Mouse (Mus musculus): ENCODE results near the gene 1110008P14Rik. TPM values are rescaled to one million over a fixed set of nuclear protein-coding genes. Genes with fewer than 3 reads are reported as not detected.
A peak's percentile ranks its signal among the peaks of the same experiment; 100 is the strongest.
"Not testable (repeated sequence)": the region's sequence is repeated elsewhere in the genome, so short reads cannot be mapped to it uniquely, and the experiment has no call there.

Gene 1110008P14Rik
- polyA plus RNA-seq, 1 experiment from 2014 or later, result 40.6 TPM

DNA sequence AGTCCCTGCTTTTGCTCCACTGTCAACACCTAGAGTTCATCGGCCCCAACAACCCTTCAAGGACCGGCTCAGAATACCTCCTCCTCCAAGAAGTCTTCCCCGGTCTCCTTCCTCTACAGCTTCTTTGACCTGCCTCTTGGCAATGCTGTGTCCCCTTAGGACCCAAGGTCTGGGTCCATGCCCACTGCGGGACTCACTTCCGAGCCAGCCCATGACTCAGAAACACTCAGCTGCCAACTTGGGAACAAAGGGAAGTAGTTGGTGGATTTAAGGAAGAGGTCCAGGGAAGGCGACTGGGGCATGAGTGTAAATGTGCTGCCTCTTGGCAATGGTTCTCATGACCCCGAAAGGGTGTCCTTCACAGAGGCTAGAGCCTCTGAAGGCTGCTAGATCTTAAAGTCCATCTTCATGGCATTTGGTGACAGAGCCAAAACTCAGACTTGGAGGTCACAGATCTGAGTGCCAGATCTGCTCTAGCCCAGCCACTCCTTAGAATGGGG is 1.7 kb downstream of the 1110008P14Rik start:
- peaks cover 47% of the 10 kb centered on the region for H3K36me3 ChIP-seq
- no peak overlapping the region for H3K4me3 ChIP-seq
- WGBS (ENCODE audit: insufficient replicate concordance), result 82% methylated on average over 7 of the region's 7 CpGs
- H3K27ac ChIP-seq, result no peak overlapping the region
- no peaks in the 10 kb centered on the region for H3K9me3 ChIP-seq (replicated peaks)
- peaks cover 26% of the 10 kb centered on the region for H3K4me1 ChIP-seq
- ATAC-seq, result no peak
- peak overlapping the region; percentile 89 for H3K4me2 ChIP-seq
- peaks cover 35% of the 10 kb centered on the region for H3K27me3 ChIP-seq (replicated peaks)
- H3K9ac ChIP-seq, result peak overlapping the region; percentile 20; the same call in 1 of the 2 replicates

DNA sequence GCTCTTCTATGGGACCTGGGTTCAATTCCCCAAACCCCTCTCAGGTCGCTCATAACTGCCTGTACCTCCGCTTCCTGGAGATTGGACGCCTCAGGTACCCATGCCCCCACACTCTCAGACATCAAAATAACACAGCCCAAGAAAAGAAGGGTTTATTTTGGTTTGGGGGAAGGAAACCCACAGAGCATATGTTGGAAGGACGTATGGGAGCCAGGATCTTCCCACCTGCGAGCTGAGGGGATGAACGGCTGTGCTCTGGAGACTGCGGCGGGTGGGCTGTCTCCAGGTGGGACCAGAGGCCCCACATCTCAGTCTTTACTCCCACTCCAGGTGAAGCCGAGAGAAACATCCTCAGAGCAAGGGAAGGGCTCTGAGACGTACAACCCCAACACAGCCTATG is 4.8 kb downstream of the 1110008P14Rik start:
- WGBS (ENCODE audit: insufficient replicate concordance), result 84% methylated on average over 10 of the region's 10 CpGs
- Histone ChIP-seq H3K4me1 (peaks cover 19% of the 10 kb centered on the region), H3K4me3 (no peak overlapping the region), H3K27ac (no peak overlapping the region), H3K36me3 (peaks cover 77% of the 10 kb centered on the region), H3K27me3 (replicated peaks) (peaks cover 6% of the 10 kb centered on the region; the same call in 1 of the 2 replicates), H3K9me3 (replicated peaks) (no peaks in the 10 kb centered on the region), H3K9ac (no peak overlapping the region), H3K4me2 (no peak overlapping the region)
- no peak for ATAC-seq

DNA sequence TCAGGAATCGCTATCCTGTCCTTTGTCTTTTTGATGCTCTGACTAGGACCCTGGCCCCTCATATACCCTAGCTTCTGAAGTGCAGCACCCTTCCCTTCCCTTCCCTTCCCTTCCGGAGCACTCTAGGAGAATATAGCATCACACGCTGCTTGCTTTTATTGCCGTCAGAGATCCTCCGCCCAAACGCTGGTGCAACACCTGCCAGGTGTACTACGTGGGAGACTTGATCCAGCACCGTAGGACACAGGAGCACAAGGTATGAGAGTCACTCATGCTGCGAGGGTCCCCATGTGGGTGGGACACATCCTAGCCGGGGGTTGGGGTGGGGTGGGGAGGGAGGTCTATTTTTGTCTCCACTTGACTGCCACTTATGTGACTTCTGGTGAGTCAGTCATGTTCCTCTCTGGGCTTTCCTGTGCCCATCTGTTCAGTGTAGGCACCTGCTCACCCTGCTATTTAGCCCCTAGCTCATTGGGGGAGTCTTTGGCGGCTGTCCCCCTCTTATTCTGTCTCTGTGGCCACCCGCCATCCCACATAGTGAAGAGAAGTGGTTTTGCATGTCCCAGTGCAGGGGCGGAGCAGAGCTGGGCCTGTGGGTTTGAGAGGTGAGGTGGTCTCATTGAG is 6.3 kb downstream of the 1110008P14Rik start:
- WGBS (ENCODE audit: insufficient replicate concordance), result 83% methylated on average over 13 of the region's 13 CpGs
- peaks cover 5% of the 10 kb centered on the region; the same call in 1 of the 2 replicates for H3K27me3 ChIP-seq (replicated peaks)
- no peak overlapping the region for H3K4me3 ChIP-seq
- H3K4me2 ChIP-seq, result no peak overlapping the region
- H3K9me3 ChIP-seq (replicated peaks), result no peaks in the 10 kb centered on the region
- H3K36me3 ChIP-seq, result peaks cover 92% of the 10 kb centered on the region
- peaks cover 5% of the 10 kb centered on the region for H3K4me1 ChIP-seq
- no peak overlapping the region for H3K9ac ChIP-seq
- no peak overlapping the region for H3K27ac ChIP-seq
- no peak for ATAC-seq

DNA sequence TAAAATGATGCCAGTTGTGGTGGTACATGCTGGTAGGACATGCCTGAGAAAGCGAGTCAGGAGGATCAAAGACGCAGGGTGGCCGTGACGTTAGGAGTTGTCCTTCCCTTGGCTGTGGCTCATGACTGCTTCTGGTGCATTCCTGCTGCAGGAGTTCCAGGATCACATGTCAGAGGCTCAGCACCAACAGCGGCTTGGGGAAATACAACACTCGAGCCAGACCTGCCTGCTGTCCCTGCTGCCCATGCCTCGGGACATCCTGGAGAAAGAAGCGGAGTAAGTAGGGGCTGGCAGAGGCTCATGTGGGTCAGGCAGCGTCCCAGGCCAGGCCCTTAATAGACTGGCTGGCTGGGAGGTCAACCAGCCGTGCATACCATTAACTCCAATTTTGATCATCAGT is 7.5 kb downstream of the 1110008P14Rik start:
- 86% methylated on average over 10 of the region's 10 CpGs for WGBS (ENCODE audit: insufficient replicate concordance)
- Histone ChIP-seq H3K9me3 (replicated peaks) (no peaks in the 10 kb centered on the region), H3K27me3 (replicated peaks) (no peaks in the 10 kb centered on the region), H3K9ac (no peak overlapping the region), H3K4me1 (no peaks in the 10 kb centered on the region), H3K36me3 (peaks cover 99% of the 10 kb centered on the region), H3K4me2 (no peak overlapping the region), H3K27ac (no peak overlapping the region), H3K4me3 (no peak overlapping the region)
- no peak for ATAC-seq

DNA sequence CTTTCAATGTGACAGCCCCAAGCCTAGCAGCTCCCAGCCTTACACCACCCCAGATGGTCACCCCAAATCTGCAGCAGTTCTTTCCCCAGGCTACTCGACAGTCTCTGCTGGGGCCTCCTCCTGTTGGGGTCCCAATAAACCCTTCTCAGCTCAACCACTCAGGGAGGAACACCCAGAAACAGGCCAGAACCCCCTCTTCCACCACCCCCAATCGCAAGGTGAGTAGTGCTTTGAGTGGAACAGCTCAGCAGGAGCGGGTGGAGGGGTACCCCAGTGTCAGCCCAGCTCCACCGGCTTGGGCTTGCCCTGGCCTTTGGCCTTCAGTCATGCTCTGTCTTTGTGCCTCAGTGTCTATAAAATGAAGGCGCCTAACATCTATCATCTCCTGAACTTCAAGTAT is 14.4 kb downstream of the 1110008P14Rik start:
- Histone ChIP-seq H3K9me3 (replicated peaks) (no peaks in the 10 kb centered on the region), H3K9ac (no peak overlapping the region), H3K4me2 (no peak overlapping the region), H3K4me1 (peaks cover 20% of the 10 kb centered on the region), H3K4me3 (no peak overlapping the region), H3K36me3 (peaks cover 79% of the 10 kb centered on the region), H3K27ac (no peak overlapping the region), H3K27me3 (replicated peaks) (no peaks in the 10 kb centered on the region)
- WGBS (ENCODE audit: insufficient replicate concordance), result 82% methylated on average over 5 of the region's 5 CpGs
- no peak for ATAC-seq

DNA sequence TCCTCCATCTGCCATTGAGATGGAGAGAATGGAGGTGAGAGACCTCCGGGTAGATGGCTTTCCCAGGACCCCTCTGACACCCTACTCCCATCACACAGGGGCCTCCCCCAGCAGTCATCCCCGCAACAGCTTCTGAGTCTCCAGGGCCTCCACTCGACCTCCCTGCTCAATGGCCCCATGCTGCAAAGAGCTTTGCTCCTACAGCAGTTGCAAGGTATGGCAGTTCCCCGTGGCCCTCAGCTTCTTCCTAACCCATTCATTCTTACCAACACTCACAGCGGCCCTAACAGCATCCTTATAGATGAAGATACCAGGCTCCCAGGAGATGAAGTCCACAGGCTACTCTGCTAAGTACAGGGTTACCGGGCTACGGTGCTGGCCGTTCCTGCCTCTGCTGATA is 17.6 kb downstream of the 1110008P14Rik start:
- Histone ChIP-seq H3K27me3 (replicated peaks) (no peaks in the 10 kb centered on the region), H3K4me2 (peak overlapping the region; percentile 93), H3K4me3 (peak overlapping the region; percentile 78), H3K36me3 (peaks cover 47% of the 10 kb centered on the region), H3K27ac (peak overlapping the region; percentile 93), H3K9ac (peak overlapping the region; percentile 85), H3K4me1 (peaks cover 33% of the 10 kb centered on the region), H3K9me3 (replicated peaks) (no peaks in the 10 kb centered on the region)
- ATAC-seq, result no peak
- WGBS (ENCODE audit: insufficient replicate concordance), result 57% methylated on average over 8 of the region's 8 CpGs

DNA sequence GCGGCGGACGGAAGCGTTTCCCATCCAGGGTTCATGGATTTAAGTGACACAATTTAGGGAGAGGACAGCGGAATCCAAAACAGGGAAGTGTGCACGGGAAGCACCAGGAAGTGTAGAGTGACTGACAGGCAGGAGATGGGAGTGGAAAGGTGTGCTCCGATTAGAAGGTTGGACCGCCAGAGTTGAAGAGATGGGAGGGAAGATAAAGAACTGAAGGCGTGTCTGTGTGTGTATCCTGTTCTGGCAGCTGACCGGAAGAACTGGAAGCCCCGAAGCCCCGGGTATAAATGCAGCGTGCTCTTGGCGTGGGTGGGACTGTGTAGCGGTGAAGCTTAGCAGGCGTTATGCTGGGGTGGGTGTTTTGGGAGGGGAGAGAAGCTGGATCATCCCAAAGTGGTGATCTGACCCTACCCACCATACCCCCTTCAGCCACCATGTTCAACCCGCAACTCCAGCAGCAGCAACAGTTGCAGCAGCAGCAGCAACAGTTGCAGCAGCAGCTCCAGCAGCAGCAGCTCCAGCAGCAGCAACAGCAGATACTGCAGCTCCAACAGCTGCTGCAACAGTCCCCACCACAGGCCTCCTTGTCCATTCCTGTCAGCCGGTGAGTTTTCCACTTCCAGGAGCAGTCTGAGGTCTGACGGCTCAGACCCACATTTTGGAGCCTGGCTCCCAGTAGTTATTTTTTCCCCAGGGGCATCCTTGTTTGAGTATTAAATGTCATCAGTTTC is 18.2 kb downstream of the 1110008P14Rik start:
- Histone ChIP-seq H3K27ac (peak overlapping the region; percentile 93), H3K36me3 (peaks cover 42% of the 10 kb centered on the region), H3K4me2 (peak overlapping the region; percentile 93), H3K4me1 (peaks cover 33% of the 10 kb centered on the region), H3K9ac (peak overlapping the region; percentile 85), H3K9me3 (replicated peaks) (no peaks in the 10 kb centered on the region), H3K27me3 (replicated peaks) (no peaks in the 10 kb centered on the region), H3K4me3 (peak overlapping the region; percentile 78)
- WGBS (ENCODE audit: insufficient replicate concordance), result 10% methylated on average over 19 of the region's 19 CpGs
- peak; percentile 50 for ATAC-seq

DNA sequence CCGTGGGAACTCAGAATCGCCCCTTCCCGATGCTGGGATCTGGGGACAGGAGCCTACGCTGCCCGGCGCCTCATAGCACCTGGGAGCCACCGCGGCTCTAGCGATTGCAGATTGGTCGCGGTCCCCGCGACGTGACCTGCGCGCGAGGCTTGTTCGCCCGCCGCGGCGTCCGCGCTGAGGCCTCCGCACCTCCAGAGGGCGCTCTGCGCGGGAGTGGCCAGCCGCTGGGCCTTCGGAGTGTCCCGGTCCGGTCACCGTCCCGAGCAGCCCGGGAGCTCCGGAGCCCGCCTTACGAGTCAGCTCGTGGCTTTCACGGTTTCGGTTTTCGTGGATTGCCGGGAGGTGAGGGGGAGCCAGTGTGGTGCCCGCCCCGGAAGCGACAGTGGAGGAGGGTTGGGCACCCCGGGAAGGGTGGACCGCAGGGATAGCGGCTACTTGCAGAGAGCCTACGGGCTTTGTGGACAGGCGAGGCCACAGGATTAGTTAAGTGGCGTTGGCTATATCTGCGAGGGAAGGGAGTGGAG is 18.9 kb downstream of the 1110008P14Rik start:
- peak overlapping the region; percentile 93 for H3K27ac ChIP-seq
- H3K4me3 ChIP-seq, result peak overlapping the region; percentile 78
- 0 out of 2 replicates have a peak, but pooled peaks cover 4% of the 10 kb centered on the region for H3K27me3 ChIP-seq (replicated peaks)
- peak overlapping the region; percentile 85 for H3K9ac ChIP-seq
- under 1% methylated on average over 53 of the region's 53 CpGs for WGBS (ENCODE audit: insufficient replicate concordance)
- H3K36me3 ChIP-seq, result peaks cover 36% of the 10 kb centered on the region
- H3K9me3 ChIP-seq (replicated peaks), result no peaks in the 10 kb centered on the region
- peak; percentile 73 for ATAC-seq
- H3K4me1 ChIP-seq, result peaks cover 33% of the 10 kb centered on the region
- H3K4me2 ChIP-seq, result peak overlapping the region; percentile 93

DNA sequence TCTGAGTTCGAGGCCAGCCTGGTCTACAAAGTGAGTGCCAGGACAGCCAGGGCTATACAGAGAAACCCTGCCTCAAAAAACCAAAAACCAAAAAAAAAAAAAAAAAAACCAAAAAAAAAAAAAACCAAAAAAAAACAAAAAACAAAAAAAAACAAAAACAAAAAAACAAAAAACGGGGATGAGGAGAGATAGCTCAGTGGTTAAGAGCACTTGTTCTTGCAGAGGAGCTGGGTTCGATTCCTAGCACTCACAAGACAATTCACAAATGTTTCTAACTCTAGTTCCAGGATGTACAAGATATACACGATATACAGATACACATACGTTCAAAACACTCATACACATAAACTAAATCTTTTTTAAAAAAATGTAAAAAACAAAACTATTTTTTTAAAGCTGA is 19.5 kb downstream of the 1110008P14Rik start:
- WGBS (ENCODE audit: insufficient replicate concordance), result 23% methylated on average over 5 of the region's 5 CpGs
- Histone ChIP-seq H3K4me1 (peaks cover 33% of the 10 kb centered on the region), H3K9ac (peak overlapping the region; percentile 85), H3K4me2 (peak overlapping the region; percentile 93), H3K4me3 (peak overlapping the region; percentile 78), H3K36me3 (peaks cover 30% of the 10 kb centered on the region), H3K27ac (peak overlapping the region; percentile 93)
- not testable (repeated sequence) for H3K27me3 ChIP-seq (replicated peaks); ATAC-seq; H3K9me3 ChIP-seq (replicated peaks)

DNA sequence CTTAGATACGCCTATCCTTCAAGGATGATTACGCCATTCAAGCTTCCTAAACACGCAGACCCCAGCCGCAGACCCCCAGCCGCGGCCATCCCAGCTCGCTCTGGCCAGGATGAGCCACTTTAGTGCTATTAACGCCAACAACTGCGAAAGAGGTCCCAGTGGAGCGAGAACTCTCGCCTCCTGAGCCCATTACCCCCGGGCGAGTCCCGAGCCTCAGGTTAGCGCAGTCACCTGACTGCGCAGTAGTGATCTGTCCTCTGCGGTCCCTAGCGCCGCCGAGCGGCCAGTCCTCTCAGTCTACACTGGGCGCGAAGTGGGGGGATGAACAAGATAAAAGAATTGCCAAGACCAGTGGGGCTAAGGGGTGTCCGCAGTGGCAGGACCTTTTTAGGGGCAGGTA is 20.3 kb downstream of the 1110008P14Rik start:
- H3K36me3 ChIP-seq, result peaks cover 23% of the 10 kb centered on the region
- WGBS (ENCODE audit: insufficient replicate concordance), result under 1% methylated on average over 24 of the region's 24 CpGs
- H3K4me3 ChIP-seq, result peak overlapping the region; percentile 69
- H3K4me2 ChIP-seq, result peak overlapping the region; percentile 93
- peak overlapping the region; percentile 72 for H3K9ac ChIP-seq
- 0 out of 2 replicates have a peak, but pooled peaks cover 4% of the 10 kb centered on the region for H3K27me3 ChIP-seq (replicated peaks)
- peak overlapping the region; percentile 81 for H3K27ac ChIP-seq
- H3K9me3 ChIP-seq (replicated peaks), result no peaks in the 10 kb centered on the region
- H3K4me1 ChIP-seq, result peaks cover 33% of the 10 kb centered on the region
- ATAC-seq, result peak; percentile 82

DNA sequence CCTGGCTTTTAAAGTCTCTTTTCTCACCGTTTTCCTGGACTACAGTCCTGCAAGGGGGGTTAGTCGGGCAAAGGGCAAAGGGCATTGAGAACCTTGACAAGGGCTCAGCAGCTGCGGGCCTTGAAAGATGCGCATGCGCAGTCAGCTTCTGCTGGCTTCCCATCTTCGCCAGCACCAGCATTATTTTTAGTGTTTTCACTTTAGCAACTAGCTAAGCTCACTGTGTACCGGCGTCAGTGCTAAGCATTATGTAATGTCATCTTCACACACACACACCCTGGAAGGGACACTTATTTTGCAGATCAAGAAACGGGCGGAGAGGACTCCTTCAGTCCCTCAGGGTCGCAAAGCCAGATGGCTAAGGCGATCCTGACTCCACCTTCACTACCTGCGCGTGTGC is 21.0 kb downstream of the 1110008P14Rik start:
- ATAC-seq, result no peak
- H3K4me2 ChIP-seq, result peak overlapping the region; percentile 93
- H3K9ac ChIP-seq, result peak overlapping the region; percentile 72
- H3K36me3 ChIP-seq, result peaks cover 16% of the 10 kb centered on the region
- no peaks in the 10 kb centered on the region for H3K9me3 ChIP-seq (replicated peaks)
- WGBS (ENCODE audit: insufficient replicate concordance), result 5% methylated on average over 14 of the region's 14 CpGs
- 0 out of 2 replicates have a peak, but pooled peaks cover 4% of the 10 kb centered on the region for H3K27me3 ChIP-seq (replicated peaks)
- H3K4me3 ChIP-seq, result peak overlapping the region; percentile 69
- peaks cover 31% of the 10 kb centered on the region for H3K4me1 ChIP-seq
- peak overlapping the region; percentile 81 for H3K27ac ChIP-seq

DNA sequence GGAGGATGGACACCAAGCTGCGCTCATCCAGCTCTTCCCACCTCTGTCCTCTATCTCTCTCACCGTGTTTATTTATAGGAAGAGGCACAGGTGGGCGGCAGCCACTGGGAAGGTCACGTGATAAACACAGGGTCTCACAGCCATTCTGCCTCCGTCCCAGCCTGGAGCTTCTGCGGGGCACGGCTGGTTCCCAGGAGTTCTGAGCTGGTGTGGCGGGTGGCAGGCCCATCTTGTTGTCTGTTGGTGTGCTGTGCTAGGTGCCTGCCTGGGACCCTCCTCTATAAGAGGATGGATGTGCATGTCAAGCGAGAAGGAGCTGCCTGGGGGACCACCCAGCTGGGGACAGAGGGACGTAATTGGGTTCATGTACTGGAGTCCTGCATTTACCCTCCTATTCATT is 23.4 kb downstream of the 1110008P14Rik start:
- no peak for ATAC-seq
- Histone ChIP-seq H3K4me1 (peaks cover 27% of the 10 kb centered on the region), H3K4me2 (no peak overlapping the region), H3K27ac (no peak overlapping the region), H3K9ac (no peak overlapping the region), H3K9me3 (replicated peaks) (no peaks in the 10 kb centered on the region), H3K36me3 (no peaks in the 10 kb centered on the region), H3K4me3 (no peak overlapping the region), H3K27me3 (replicated peaks) (0 out of 2 replicates have a peak, but pooled peaks cover 4% of the 10 kb centered on the region)
- WGBS (ENCODE audit: insufficient replicate concordance), result 53% methylated on average over 10 of the region's 10 CpGs
